Mouse (Mus musculus) testis, adult 2 months (tissue): Measurements from ENCODE around the gene Pde4dip.

Experiments
- CTCF ChIP-seq: fragments of 200-500 bp; IDR thresholded peaks from 2 replicates; pipeline ENCODE4 v1.5.1; 2012; ENCODE audit warnings: low read depth, mild to moderate bottlenecking, inconsistent platforms, low read length, moderate library complexity; ENCODE audit not compliant: control insufficient read depth, insufficient read depth, insufficient replicate concordance
- POLR2A ChIP-seq: fragments of 200-500 bp; IDR thresholded peaks from 2 replicates; pipeline ENCODE4 v1.6.1; 2012; ENCODE audit warnings: low read depth, mild to moderate bottlenecking, inconsistent platforms, low read length, moderate library complexity; ENCODE audit not compliant: control insufficient read depth

DNA sequence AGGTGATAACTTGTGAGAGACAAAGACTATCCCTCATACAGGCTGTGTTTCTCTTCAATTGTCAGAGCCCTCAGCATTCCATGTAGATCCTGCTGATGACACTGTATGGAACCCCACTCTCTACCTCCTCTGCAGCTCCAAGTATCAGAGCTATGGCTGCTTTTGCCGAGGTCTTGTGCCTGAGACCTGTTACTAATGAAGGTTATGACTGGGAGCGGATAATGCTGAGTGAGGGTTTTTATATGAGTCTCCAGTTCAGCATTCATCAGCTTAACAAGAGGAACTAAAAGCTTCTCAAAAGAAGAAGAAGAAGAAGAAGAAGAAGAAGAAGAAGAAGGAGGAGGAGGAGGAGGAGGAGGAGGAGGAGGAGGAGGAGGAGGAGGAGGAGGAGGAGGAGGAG is 112.8 kb downstream of the Pde4dip start:
- no peak for TF ChIP-seq CTCF
- TF ChIP-seq POLR2A, result no peak
